Mouse (Mus musculus) lung, embryonic 16.5 days (tissue): ENCODE results near the gene Tbc1d14. TPM values are rescaled to one million over a fixed set of nuclear protein-coding genes. Genes with fewer than 3 reads are reported as not detected.

Experiments
- ATAC-seq: fragments of 200-750 bp; cut with Nextera tagmentation; 2 replicates; pipeline ENCODE4 v1.8.0; 2017; ENCODE audit warnings: low read depth, mild to moderate bottlenecking, moderate library complexity
- H3K27ac ChIP-seq: fragments of 300-500 bp; sonication (generic); 2 replicates; pipeline ENCODE4 v1.5.1; 2014; ENCODE audit warnings: mild to moderate bottlenecking, control low read depth, low read length
- H3K27me3 ChIP-seq: fragments of 300-500 bp; sonication (generic); 2 replicates; pipeline ENCODE4 v1.6.1; 2014; ENCODE audit warnings: low read depth, low read length, mixed read lengths; ENCODE audit not compliant: control insufficient read depth, insufficient read depth
- H3K36me3 ChIP-seq: fragments of 300-500 bp; sonication (generic); 2 replicates; pipeline ENCODE4 v1.6.1; 2014; ENCODE audit warnings: low read length; ENCODE audit not compliant: control insufficient read depth, insufficient read depth
- H3K4me1 ChIP-seq: fragments of 300-500 bp; sonication (generic); replicated peaks from 2 replicates; pipeline ENCODE4 v1.6.1; 2014; ENCODE audit warnings: low read length, mixed read lengths; ENCODE audit not compliant: control insufficient read depth, insufficient read depth
- H3K4me2 ChIP-seq: fragments of 300-500 bp; sonication (generic); 2 replicates; pipeline ENCODE4 v1.6.1; 2014; ENCODE audit warnings: low read depth, low read length, control low read depth
- H3K4me3 ChIP-seq: fragments of 300-500 bp; sonication (generic); 2 replicates; pipeline ENCODE4 v1.5.1; 2014; ENCODE audit warnings: mild to moderate bottlenecking, low read length, control low read depth
- H3K9ac ChIP-seq: fragments of 300-500 bp; sonication (generic); 2 replicates; pipeline ENCODE4 v1.6.1; 2014; ENCODE audit warnings: low read length, control low read depth
- H3K9me3 ChIP-seq: fragments of 300-500 bp; sonication (generic); 2 replicates; pipeline ENCODE4 v1.6.1; 2016; ENCODE audit warnings: low read length; ENCODE audit not compliant: control insufficient read depth
- WGBS: fragments of 180-500 bp; shearing (Covaris S2); extraction: QIAGEN DNeasy Blood & Tissue Kit; methylation state at CpG from one replicate; pipeline ENCODE4 v1.1.7; 2014; 5-methylcytosine and 5-hydroxymethylcytosine counted together
- polyA plus RNA-seq: library from polyadenylated mRNA; unstranded; fragments of >200 nt; fragmentation: Nextera tagmentation; extraction: Ambion mirVana; gene quantifications from 2 replicates; pipeline ENCODE4 v1.2.1, GENCODE M21; 2015

Tbc1d14 gene
- polyA plus RNA-seq, 1 experiment from 2014 or later: 25.2 TPM

GRCm38 (mm10) chr5:36457706-36458105 is 135.4 kb downstream of the Tbc1d14 start:
- ATAC-seq: no peak
- no peaks in the 10 kb centered on the region for H3K4me1 ChIP-seq
- H3K27ac ChIP-seq: no peak overlapping the region
- no peak overlapping the region for H3K4me2 ChIP-seq
- no peak overlapping the region for H3K9ac ChIP-seq
- H3K9me3 ChIP-seq: no peaks in the 10 kb centered on the region
- H3K27me3 ChIP-seq: no peaks in the 10 kb centered on the region
- no peaks in the 10 kb centered on the region for H3K36me3 ChIP-seq
- 71% methylated on average over 4 of the region's 4 CpGs for WGBS
- H3K4me3 ChIP-seq: no peak overlapping the region

- H3K27ac ChIP-seq: no peak overlapping the region
- no peaks in the 10 kb centered on the region for H3K36me3 ChIP-seq
- 73% methylated on average over 6 of the region's 6 CpGs for WGBS
- ATAC-seq: no peak
- H3K9ac ChIP-seq: no peak overlapping the region
- H3K27me3 ChIP-seq: no peaks in the 10 kb centered on the region
- H3K4me1 ChIP-seq: no peaks in the 10 kb centered on the region
- H3K4me2 ChIP-seq: no peak overlapping the region
- no peaks in the 10 kb centered on the region for H3K9me3 ChIP-seq
- H3K4me3 ChIP-seq: no peak overlapping the region
Measured at GRCm38 (mm10) chr5:36452821-36453220, 140.3 kb downstream of the Tbc1d14 start.

GRCm38 (mm10) chr5:36451872-36452389 is 141.1 kb downstream of the Tbc1d14 start:
- no peak for ATAC-seq
- Histone ChIP-seq H3K9me3 (no peaks in the 10 kb centered on the region), H3K4me3 (no peak overlapping the region), H3K27me3 (no peaks in the 10 kb centered on the region), H3K4me1 (no peaks in the 10 kb centered on the region), H3K9ac (no peak overlapping the region), H3K36me3 (no peaks in the 10 kb centered on the region), H3K4me2 (no peak overlapping the region), H3K27ac (no peak overlapping the region)
- 71% methylated on average over 10 of the region's 10 CpGs for WGBS

- no peak overlapping the region for H3K4me2 ChIP-seq
- no peak overlapping the region for H3K9ac ChIP-seq
- no peaks in the 10 kb centered on the region for H3K4me1 ChIP-seq
- H3K4me3 ChIP-seq: no peak overlapping the region
- ATAC-seq: no peak
- H3K27ac ChIP-seq: no peak overlapping the region
- H3K9me3 ChIP-seq: no peaks in the 10 kb centered on the region
- H3K36me3 ChIP-seq: no peaks in the 10 kb centered on the region
- H3K27me3 ChIP-seq: no peaks in the 10 kb centered on the region; the same call in 1 of the 2 replicates
- WGBS: 20% methylated on average over 10 of the region's 10 CpGs
Measured at GRCm38 (mm10) chr5:36451119-36451518, 142.0 kb downstream of the Tbc1d14 start.

- ATAC-seq: 0 out of 2 replicates have a peak, but pooled peaks have one; percentile 15
- Histone ChIP-seq H3K4me3 (no peak overlapping the region), H3K9ac (no peak overlapping the region), H3K27me3 (peaks cover 2% of the 10 kb centered on the region; the same call in 1 of the 2 replicates), H3K27ac (no peak overlapping the region), H3K4me1 (no peaks in the 10 kb centered on the region), H3K4me2 (no peak overlapping the region), H3K36me3 (no peaks in the 10 kb centered on the region), H3K9me3 (no peaks in the 10 kb centered on the region)
- 53% methylated on average over 6 of the region's 6 CpGs for WGBS
Measured at GRCm38 (mm10) chr5:36449710-36450358, 143.2 kb downstream of the Tbc1d14 start.

- no peak overlapping the region for H3K27ac ChIP-seq
- H3K9ac ChIP-seq: no peak overlapping the region
- H3K36me3 ChIP-seq: no peaks in the 10 kb centered on the region
- no peak overlapping the region for H3K4me2 ChIP-seq
- no peak for ATAC-seq
- H3K9me3 ChIP-seq: no peaks in the 10 kb centered on the region
- 88% methylated on average over 12 of the region's 12 CpGs for WGBS
- peaks cover 6% of the 10 kb centered on the region for H3K27me3 ChIP-seq
- no peak overlapping the region for H3K4me3 ChIP-seq
- no peaks in the 10 kb centered on the region for H3K4me1 ChIP-seq
Measured at GRCm38 (mm10) chr5:36447872-36448271, 145.2 kb downstream of the Tbc1d14 start.

- 29% methylated on average over 9 of the region's 9 CpGs for WGBS
- ATAC-seq: no peak
- H3K36me3 ChIP-seq: no peaks in the 10 kb centered on the region
- H3K9me3 ChIP-seq: no peaks in the 10 kb centered on the region
- H3K4me1 ChIP-seq: no peaks in the 10 kb centered on the region
- no peak overlapping the region for H3K4me2 ChIP-seq
- H3K27ac ChIP-seq: no peak overlapping the region
- peaks cover 6% of the 10 kb centered on the region for H3K27me3 ChIP-seq
- no peak overlapping the region for H3K4me3 ChIP-seq
- no peak overlapping the region for H3K9ac ChIP-seq
Measured at GRCm38 (mm10) chr5:36446166-36446890, 146.7 kb downstream of the Tbc1d14 start.

- no peaks in the 10 kb centered on the region for H3K9me3 ChIP-seq
- ATAC-seq: no peak
- peaks cover 6% of the 10 kb centered on the region for H3K27me3 ChIP-seq
- no peak overlapping the region for H3K27ac ChIP-seq
- WGBS: 25% methylated on average over 8 of the region's 8 CpGs
- no peak overlapping the region for H3K4me2 ChIP-seq
- no peak overlapping the region for H3K9ac ChIP-seq
- no peaks in the 10 kb centered on the region for H3K36me3 ChIP-seq
- no peak overlapping the region for H3K4me3 ChIP-seq
- no peaks in the 10 kb centered on the region for H3K4me1 ChIP-seq
Measured at GRCm38 (mm10) chr5:36445028-36445427, 148.0 kb downstream of the Tbc1d14 start.

GRCm38 (mm10) chr5:36444611-36445010 is 148.5 kb downstream of the Tbc1d14 start:
- no peak for ATAC-seq
- Histone ChIP-seq H3K36me3 (no peaks in the 10 kb centered on the region), H3K4me1 (no peaks in the 10 kb centered on the region), H3K27me3 (peaks cover 6% of the 10 kb centered on the region), H3K4me3 (no peak overlapping the region), H3K4me2 (no peak overlapping the region), H3K9ac (no peak overlapping the region), H3K27ac (no peak overlapping the region), H3K9me3 (no peaks in the 10 kb centered on the region)
- WGBS: 33% methylated on average over 4 of the region's 4 CpGs
